Mouse (Mus musculus): ENCODE measurements around the gene Grk6. TPM values are rescaled to one million over a fixed set of nuclear protein-coding genes. Genes with fewer than 3 reads are reported as not detected.
A peak's percentile ranks its signal among the peaks of the same experiment; 100 is the strongest.

The Grk6 gene
- polyA plus RNA-seq, 1 experiment, result 37.7 TPM

DNA sequence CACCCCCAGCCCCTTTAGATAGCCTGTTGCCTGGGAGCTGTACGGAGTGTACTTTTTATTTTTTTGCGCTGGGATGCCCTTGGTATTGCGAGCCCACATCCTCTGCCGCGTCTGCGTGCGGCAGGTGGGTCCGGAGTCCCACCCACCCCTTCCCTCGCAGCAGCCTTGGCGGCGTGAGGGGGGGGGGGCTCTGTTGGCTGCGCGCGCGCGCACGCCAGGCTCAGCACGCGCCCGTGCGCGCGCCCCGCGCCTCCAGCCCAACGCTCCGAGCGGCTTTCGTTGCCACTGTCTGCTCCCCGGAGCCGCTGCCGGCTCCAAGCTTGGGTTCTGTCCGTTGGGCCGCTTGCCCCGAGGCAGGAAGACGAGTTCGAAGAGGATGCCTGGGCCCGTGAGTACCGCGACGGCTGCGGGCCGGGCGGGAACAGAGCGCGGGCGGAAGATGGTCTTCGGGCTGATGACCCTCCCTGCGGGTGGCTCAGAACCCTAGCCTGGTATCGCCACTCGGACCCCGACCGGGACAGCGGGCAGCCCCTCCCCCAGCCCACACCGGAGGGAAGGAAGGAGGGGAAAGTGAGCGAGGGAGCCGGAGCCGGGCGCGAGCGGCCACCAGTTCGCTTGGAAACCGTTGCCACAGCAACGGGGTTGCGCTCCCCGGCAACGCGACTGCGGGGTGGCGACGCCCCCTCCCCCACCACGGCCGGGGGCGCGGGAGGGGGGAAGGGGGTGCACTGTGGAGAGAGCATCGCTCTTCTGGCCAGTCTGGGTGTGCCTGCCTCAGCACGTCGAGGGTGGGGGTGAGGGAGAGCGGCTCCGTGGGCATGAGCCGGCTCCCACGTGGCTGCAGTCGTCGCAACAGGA is 19.4 kb downstream of the Grk6 start, which contains the start of gene Prr7:
Prr7 (plus strand) TSS at position 241 of the 858 bp plus-strand sequence.
- Histone ChIP-seq H3K4me3 (ENCODE audit: insufficient read depth, low read length) (peak within 1 kb of the TSS; percentile 68), H3K27ac (ENCODE audit: insufficient read depth, low read length) (peak within 1 kb of the TSS; percentile 87), H3K4me1 (ENCODE audit: control insufficient read depth, insufficient read depth, low read length) (0 out of 2 replicates have a peak, but pooled peaks cover 10% of the 10 kb centered on the region)
- TF ChIP-seq CTCF (IDR thresholded peaks at IDR 0.05; ENCODE audit: borderline replicate concordance, insufficient read depth, low read length), result no peak
- peak; percentile 29 for TF ChIP-seq POLR2A (IDR thresholded peaks at IDR 0.05; ENCODE audit: low read depth, low read length)

DNA sequence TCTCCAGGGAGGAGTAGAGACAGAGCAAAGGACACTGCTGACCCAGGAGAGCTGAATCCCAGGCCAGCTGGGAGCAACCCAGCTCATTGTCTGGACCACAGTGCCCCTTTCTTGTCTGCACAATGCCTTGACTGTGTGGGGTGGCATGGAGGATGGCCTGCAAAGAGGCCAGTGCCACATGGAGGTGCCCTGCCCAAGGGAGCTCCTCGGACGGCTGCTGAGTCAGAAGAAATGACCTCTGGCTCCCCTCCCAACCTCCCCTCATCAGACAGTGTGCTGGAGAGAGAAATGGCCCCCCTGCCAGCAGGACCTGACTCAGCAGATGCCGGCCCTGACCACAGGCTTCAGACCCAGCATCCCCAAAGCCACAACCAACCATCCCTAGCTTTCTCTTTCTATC is 20.3 kb downstream of the Grk6 start:
- Histone ChIP-seq H3K27ac (ENCODE audit: insufficient read depth, low read length) (peak overlapping the region; percentile 25), H3K4me3 (ENCODE audit: insufficient read depth, low read length) (peak overlapping the region; percentile 68), H3K4me1 (ENCODE audit: control insufficient read depth, insufficient read depth, low read length) (0 out of 2 replicates have a peak, but pooled peaks cover 10% of the 10 kb centered on the region)
- TF ChIP-seq CTCF (IDR thresholded peaks at IDR 0.05; ENCODE audit: borderline replicate concordance, insufficient read depth, low read length) (no peak), POLR2A (IDR thresholded peaks at IDR 0.05; ENCODE audit: low read depth, low read length) (no peak)

DNA sequence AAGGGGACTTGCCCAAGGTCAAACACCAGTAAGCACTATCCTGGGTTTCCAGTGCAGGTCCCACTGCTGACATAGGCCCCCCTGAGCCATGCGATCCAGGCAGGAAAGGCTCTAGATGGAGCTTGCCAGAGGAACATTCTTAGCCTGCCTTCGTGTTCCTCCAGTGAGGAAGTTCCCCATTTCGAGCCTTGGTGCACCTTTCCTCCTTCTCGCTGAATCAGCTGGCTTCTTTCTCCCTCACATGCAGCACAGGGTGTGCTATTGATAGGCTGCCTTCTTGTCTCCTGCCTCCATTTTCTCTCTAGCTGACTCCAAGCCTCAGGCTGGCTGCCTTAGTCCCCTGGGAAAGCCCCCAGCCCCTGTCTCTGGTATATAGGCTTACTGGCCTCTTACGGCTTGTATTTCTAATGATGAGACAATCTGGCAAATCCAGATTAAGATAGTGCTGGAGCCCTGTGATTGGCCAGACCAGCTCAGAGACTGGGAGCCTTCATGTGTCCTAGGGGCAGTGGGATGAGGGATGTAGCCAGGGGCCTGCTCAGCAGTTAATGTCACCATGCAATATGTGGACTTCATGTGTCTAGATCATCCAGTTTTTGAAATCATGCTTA is 21.1 kb downstream of the Grk6 start:
- Histone ChIP-seq H3K4me1 (ENCODE audit: control insufficient read depth, insufficient read depth, low read length) (0 out of 2 replicates have a peak, but pooled peaks cover 10% of the 10 kb centered on the region), H3K27ac (ENCODE audit: insufficient read depth, low read length) (no peak overlapping the region), H3K4me3 (ENCODE audit: insufficient read depth, low read length) (no peak overlapping the region)
- TF ChIP-seq CTCF (IDR thresholded peaks at IDR 0.05; ENCODE audit: borderline replicate concordance, insufficient read depth, low read length) (no peak), POLR2A (IDR thresholded peaks at IDR 0.05; ENCODE audit: low read depth, low read length) (no peak)

DNA sequence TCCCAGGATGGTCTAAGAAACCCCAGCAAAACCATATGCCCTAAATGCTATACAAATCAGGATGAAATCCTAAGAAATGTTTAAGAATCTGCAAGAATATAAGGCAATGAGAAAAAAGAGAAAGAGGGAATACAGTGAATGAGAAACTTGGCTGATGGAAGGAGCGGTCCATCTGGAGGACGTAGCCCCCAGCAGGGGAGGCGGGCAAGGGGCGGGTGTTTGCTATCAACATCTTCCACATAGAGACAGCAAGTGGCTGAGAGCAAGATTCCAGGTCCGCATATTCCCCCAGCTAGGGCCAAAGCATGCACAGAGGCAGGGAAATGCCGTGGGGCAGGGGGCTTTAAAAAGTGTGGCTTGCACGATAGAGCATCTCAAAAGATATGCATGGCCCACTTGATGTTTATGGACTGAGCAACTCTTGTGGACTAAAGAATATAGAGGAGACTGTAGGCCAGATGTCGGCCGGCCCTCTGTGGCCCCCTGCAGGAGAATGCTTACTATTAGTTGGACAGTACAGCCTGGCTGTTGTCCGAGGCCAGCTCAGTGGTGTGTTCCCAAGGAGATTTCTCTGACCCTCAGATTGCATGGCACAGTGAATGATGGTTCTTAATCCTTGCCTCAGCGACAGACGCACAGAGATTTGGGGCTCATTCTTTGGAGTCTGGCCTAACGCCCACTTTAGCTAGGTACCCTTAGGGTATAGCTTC is 24.1 kb downstream of the Grk6 start:
- no peak for TF ChIP-seq CTCF (IDR thresholded peaks at IDR 0.05; ENCODE audit: borderline replicate concordance, insufficient read depth, low read length)
- TF ChIP-seq POLR2A (IDR thresholded peaks at IDR 0.05; ENCODE audit: low read depth, low read length), result no peak
- Histone ChIP-seq H3K4me1 (ENCODE audit: control insufficient read depth, insufficient read depth, low read length) (0 out of 2 replicates have a peak, but pooled peaks cover 7% of the 10 kb centered on the region), H3K27ac (ENCODE audit: insufficient read depth, low read length) (no peak overlapping the region)

DNA sequence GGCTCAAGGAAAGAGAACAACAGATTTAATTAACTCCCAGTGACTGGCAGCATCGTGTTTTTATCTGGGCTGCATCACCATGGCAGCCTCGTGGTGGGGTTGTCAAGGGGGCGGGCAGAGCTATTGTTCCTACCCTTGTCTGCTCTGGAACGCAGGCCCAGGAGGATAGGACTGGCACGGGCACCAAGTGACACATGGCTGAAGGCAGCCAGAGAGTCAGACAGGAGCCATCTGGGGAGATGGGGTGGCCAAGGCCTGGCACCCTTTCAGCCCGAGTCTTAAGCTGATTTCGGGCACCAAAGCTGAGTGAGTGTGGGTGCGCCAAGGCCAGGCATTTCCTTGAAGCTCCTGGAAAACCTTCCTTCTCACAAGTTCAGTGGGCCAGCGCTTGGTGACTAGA is 25.5 kb downstream of the Grk6 start:
- no peak overlapping the region for H3K4me3 ChIP-seq (ENCODE audit: insufficient read depth, low read length)
- 0 out of 2 replicates have a peak, but pooled peaks cover 4% of the 10 kb centered on the region for H3K4me1 ChIP-seq (ENCODE audit: control insufficient read depth, insufficient read depth, low read length)
- H3K27ac ChIP-seq (ENCODE audit: insufficient read depth, low read length), result no peak overlapping the region
- no peak for TF ChIP-seq CTCF (IDR thresholded peaks at IDR 0.05; ENCODE audit: borderline replicate concordance, insufficient read depth, low read length)
- TF ChIP-seq POLR2A (IDR thresholded peaks at IDR 0.05; ENCODE audit: low read depth, low read length), result no peak

More for the DNA sequence above, 24.1 kb downstream of the Grk6 start:
- no peak overlapping the region for H3K4me3 ChIP-seq (ENCODE audit: insufficient read depth, low read length)

DNA sequence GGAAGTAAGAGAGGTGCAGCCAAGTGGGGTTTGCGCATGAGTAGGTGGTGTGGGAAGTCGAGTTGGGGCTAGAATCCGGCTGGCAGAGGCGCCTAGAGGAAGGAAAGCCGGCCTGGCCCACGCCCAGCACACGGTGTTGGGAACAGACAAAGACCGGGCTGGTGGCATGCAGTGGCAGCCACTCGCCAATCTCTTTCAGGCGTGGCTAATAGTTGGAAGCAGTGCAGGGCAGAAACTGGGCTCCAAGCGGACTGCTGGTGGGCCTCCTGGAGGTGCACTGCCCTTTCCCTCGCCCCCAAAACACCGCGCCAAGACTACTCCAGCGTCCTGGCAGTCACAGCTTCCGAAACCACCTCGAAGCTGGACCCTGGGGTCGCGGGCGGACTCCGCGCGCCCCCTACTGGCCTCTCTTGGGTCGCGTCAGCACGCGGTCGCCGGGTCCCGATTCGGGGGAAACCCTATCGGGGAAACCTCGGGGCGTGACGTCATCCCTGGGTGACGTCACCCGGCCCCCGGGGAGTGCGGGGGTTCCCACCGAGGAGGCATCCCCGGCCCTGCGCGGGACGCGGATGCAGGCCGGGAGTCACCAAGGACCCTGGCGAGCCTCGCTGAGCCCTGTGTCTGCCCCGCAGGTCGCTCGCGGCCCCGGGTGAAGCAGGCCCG is 26.4 kb downstream of the Grk6 start:
- Histone ChIP-seq H3K4me1 (ENCODE audit: control insufficient read depth, insufficient read depth, low read length) (no peaks in the 10 kb centered on the region; the same call in 1 of the 2 replicates), H3K27ac (ENCODE audit: insufficient read depth, low read length) (0 out of 2 replicates have a peak overlapping the region, but pooled peaks have one; percentile 18), H3K4me3 (ENCODE audit: insufficient read depth, low read length) (peak overlapping the region; percentile 42)
- TF ChIP-seq POLR2A (IDR thresholded peaks at IDR 0.05; ENCODE audit: low read depth, low read length), result 0 out of 2 replicates have a peak, but pooled peaks have one; percentile 18
- peak; percentile 55 for TF ChIP-seq CTCF (IDR thresholded peaks at IDR 0.05; ENCODE audit: borderline replicate concordance, insufficient read depth, low read length)

DNA sequence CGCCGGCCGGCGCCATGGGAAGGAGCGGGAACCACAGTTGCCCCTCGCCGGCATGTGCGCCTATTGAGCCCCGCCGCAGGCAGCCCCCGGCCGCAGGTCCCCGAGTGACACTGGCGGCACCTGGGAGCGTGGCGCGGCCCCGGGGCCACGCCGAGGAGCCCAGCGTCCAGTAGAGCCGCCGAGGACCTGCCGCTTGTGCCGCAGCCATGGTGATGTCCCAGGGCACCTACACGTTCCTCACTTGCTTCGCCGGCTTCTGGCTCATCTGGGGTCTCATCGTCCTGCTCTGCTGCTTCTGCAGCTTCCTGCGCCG is 26.9 kb downstream of the Grk6 start:
- Histone ChIP-seq H3K4me1 (ENCODE audit: control insufficient read depth, insufficient read depth, low read length) (no peaks in the 10 kb centered on the region; the same call in 1 of the 2 replicates), H3K27ac (ENCODE audit: insufficient read depth, low read length) (peak overlapping the region; percentile 18; the same call in 1 of the 2 replicates), H3K4me3 (ENCODE audit: insufficient read depth, low read length) (peak overlapping the region; percentile 42)
- no peak for TF ChIP-seq POLR2A (IDR thresholded peaks at IDR 0.05; ENCODE audit: low read depth, low read length)
- no peak for TF ChIP-seq CTCF (IDR thresholded peaks at IDR 0.05; ENCODE audit: borderline replicate concordance, insufficient read depth, low read length)

DNA sequence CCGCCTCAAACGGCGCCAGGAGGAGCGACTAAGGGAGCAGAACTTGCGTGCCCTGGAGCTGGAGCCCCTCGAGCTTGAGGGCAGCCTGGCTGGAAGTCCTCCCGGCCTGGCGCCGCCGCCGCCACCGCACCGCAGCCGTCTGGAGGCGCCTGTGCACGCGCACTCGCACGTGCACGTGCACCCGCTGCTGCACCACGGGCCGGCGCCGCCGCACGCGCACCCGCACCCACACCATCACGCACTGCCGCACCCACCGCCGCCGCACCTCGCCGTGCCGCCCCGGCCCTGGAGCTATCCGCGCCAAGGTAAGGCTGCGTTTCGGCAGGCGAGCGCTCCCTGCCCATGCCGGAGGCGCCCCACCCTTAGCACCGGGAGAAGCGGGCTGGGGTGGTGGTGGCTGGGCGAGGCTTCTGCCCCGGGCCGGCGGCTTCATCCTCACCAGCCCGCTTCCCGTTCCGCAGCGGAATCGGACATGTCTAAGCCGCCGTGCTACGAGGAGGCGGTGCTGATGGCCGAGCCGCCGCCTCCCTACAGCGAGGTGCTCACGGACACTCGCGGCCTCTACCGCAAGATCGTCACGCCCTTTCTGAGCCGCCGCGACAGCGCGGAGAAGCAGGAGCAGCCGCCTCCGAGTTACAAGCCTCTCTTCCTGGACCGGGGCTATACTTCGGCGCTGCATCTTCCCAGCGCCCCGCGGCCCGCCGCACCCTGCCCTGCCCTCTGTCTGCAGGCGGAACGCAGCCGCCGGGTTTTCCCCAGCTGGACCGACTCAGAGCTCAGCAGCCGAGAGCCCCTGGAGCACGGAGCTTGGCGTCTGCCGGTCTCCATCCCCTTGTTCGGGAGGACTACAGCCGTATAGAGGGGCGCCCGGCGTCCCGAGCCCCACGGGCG is 27.5 kb downstream of the Grk6 start:
- Histone ChIP-seq H3K27ac (ENCODE audit: insufficient read depth, low read length) (peak overlapping the region; percentile 54), H3K4me3 (ENCODE audit: insufficient read depth, low read length) (peak overlapping the region; percentile 42), H3K4me1 (ENCODE audit: control insufficient read depth, insufficient read depth, low read length) (no peaks in the 10 kb centered on the region; the same call in 1 of the 2 replicates)
- TF ChIP-seq POLR2A (IDR thresholded peaks at IDR 0.05; ENCODE audit: low read depth, low read length) (peak; percentile 50), CTCF (IDR thresholded peaks at IDR 0.05; ENCODE audit: borderline replicate concordance, insufficient read depth, low read length) (no peak)

All from embryonic fibroblast, embryonic 13.5 days (primary cell).